Mouse (Mus musculus) MEL (cell line): ENCODE measurements around the gene E330017A01Rik. TPM values are rescaled to one million over a fixed set of nuclear protein-coding genes. Genes with fewer than 3 reads are reported as not detected.

Experiments
- DNase-seq: peaks from one replicate; pipeline ENCODE4 v3.0.0; 2011; ENCODE audit warnings: low read depth, low spot score
- H3K27ac ChIP-seq: 2 replicates; pipeline ENCODE4 v1.5.1; 2012; ENCODE audit warnings: low read depth, mild to moderate bottlenecking, control low read depth, low read length, moderate library complexity; ENCODE audit not compliant: control insufficient read depth
- H3K27me3 ChIP-seq, 2 experiments: fragments of 150-350 bp in 1 of 2; sonication (generic) in 1 of 2; 2 replicates each; pipeline ENCODE4 v1.6.1; 2012; ENCODE audit warnings: low read length in 2 of 2, mild to moderate bottlenecking in 2 of 2, improper control_type of control experiment in 1 of 2, moderate library complexity in 1 of 2; ENCODE audit not compliant: insufficient read depth in 2 of 2, control insufficient read depth in 1 of 2
- H3K36me3 ChIP-seq, 2 experiments: 2 replicates each; pipeline ENCODE4 v1.6.1; 2012 to 2014; ENCODE audit warnings: low read length in 2 of 2, improper control_type of control experiment in 1 of 2, inconsistent platforms in 1 of 2, mild to moderate bottlenecking in 1 of 2; ENCODE audit not compliant: insufficient read depth in 2 of 2, control insufficient read depth in 1 of 2
- H3K4me1 ChIP-seq, 2 experiments: fragments of 150-350 bp in 1 of 2; sonication (generic) in 1 of 2; 2 replicates each; pipeline ENCODE4 v1.6.1; 2012; ENCODE audit warnings: low read length in 2 of 2, improper control_type of control experiment in 1 of 2, mild to moderate bottlenecking in 1 of 2; ENCODE audit not compliant: insufficient read depth in 2 of 2, control insufficient read depth in 1 of 2
- H3K4me3 ChIP-seq, 2 experiments: fragments of 150-350 bp in 1 of 2; sonication (generic) in 1 of 2; 2 replicates each; pipeline ENCODE4 v1.5.1; 2012; ENCODE audit warnings: low read depth in 2 of 2, low read length in 2 of 2, mild to moderate bottlenecking in 2 of 2, moderate library complexity in 2 of 2, control low read depth in 1 of 2, improper control_type of control experiment in 1 of 2; ENCODE audit not compliant: control insufficient read depth in 1 of 2, insufficient read depth in 1 of 2
- H3K79me2 ChIP-seq: 2 replicates; pipeline ENCODE4 v1.6.1; 2012; ENCODE audit warnings: mild to moderate bottlenecking, low read length, moderate library complexity; ENCODE audit not compliant: control insufficient read depth, poor library complexity, insufficient read depth
- H3K9ac ChIP-seq: 2 replicates; pipeline ENCODE4 v1.6.1; 2012; ENCODE audit warnings: low read depth, mild to moderate bottlenecking, control low read depth, low read length, moderate library complexity; ENCODE audit not compliant: control insufficient read depth, poor library complexity, severe bottlenecking
- H3K9me3 ChIP-seq: fragments of 150-350 bp; sonication (generic); replicated peaks from 2 replicates; pipeline ENCODE4 v1.6.1; 2012; ENCODE audit warnings: mild to moderate bottlenecking, low read length, improper control_type of control experiment, moderate library complexity; ENCODE audit not compliant: insufficient read depth
- BHLHE40 ChIP-seq: IDR thresholded peaks from 2 replicates; pipeline ENCODE4 v1.6.1; 2012; ENCODE audit warnings: low read depth, mild to moderate bottlenecking, inconsistent platforms, low read length, improper control_type of control experiment, borderline replicate concordance
- CTCF ChIP-seq, 3 experiments: IDR thresholded peaks in 2 of 3; conservative IDR thresholded peaks in 1 of 3; 2 replicates each; pipeline ENCODE4 v1.5.1; 2011 to 2012; ENCODE audit warnings: low read length in 3 of 3, low read depth in 2 of 3, mild to moderate bottlenecking in 2 of 3, improper control_type of control experiment in 1 of 3, inconsistent platforms in 1 of 3, mixed read lengths in 1 of 3, moderate library complexity in 1 of 3; ENCODE audit not compliant: control insufficient read depth in 1 of 3, insufficient read depth in 1 of 3, poor library complexity in 1 of 3, severe bottlenecking in 1 of 3
- ELF1 ChIP-seq: IDR thresholded peaks from 2 replicates; pipeline ENCODE4 v1.6.1; 2014; ENCODE audit warnings: low read depth, mild to moderate bottlenecking, inconsistent platforms, low read length, improper control_type of control experiment, moderate library complexity
- EP300 ChIP-seq, 2 experiments: IDR thresholded peaks; 2 replicates each; pipeline ENCODE4 v1.6.1; 2011; ENCODE audit warnings: improper control_type of control experiment in 2 of 2, low read length in 2 of 2, low read depth in 1 of 2, mild to moderate bottlenecking in 1 of 2
- ETS1 ChIP-seq: IDR thresholded peaks from 2 replicates; pipeline ENCODE4 v1.6.1; 2012; ENCODE audit warnings: low read depth, mild to moderate bottlenecking, inconsistent platforms, low read length, improper control_type of control experiment, moderate library complexity
- GABPA ChIP-seq: IDR thresholded peaks from 2 replicates; pipeline ENCODE4 v1.6.1; 2012; ENCODE audit warnings: low read depth, mild to moderate bottlenecking, inconsistent platforms, low read length, improper control_type of control experiment, moderate library complexity
- GATA1 ChIP-seq: IDR thresholded peaks from 2 replicates; pipeline ENCODE4 v1.6.1; 2011; ENCODE audit warnings: low read depth, low read length, improper control_type of control experiment
- KAT2A ChIP-seq: conservative IDR thresholded peaks from 2 replicates; pipeline ENCODE4 v1.6.1; 2012; ENCODE audit warnings: low read depth, low read length, improper control_type of control experiment, inconsistent platforms
- MAFK ChIP-seq: IDR thresholded peaks from 2 replicates; pipeline ENCODE4 v1.6.1; 2011; ENCODE audit warnings: low read depth, mild to moderate bottlenecking, low read length, improper control_type of control experiment, borderline replicate concordance
- MEF2A ChIP-seq: IDR thresholded peaks from 2 replicates; pipeline ENCODE4 v1.6.1; 2014; ENCODE audit warnings: low read depth, mild to moderate bottlenecking, inconsistent platforms, low read length, improper control_type of control experiment; ENCODE audit not compliant: poor library complexity, insufficient replicate concordance, severe bottlenecking; ENCODE audit errors: extremely low read depth
- MYB ChIP-seq: IDR thresholded peaks from 2 replicates; pipeline ENCODE4 v1.6.1; 2011; ENCODE audit warnings: mild to moderate bottlenecking, low read depth, low read length, improper control_type of control experiment
- POLR2A ChIP-seq, 2 experiments: IDR thresholded peaks; 2 replicates each; pipeline ENCODE4 v1.6.1; 2011 to 2012; ENCODE audit warnings: low read length in 2 of 2, mild to moderate bottlenecking in 2 of 2, control low read depth in 1 of 2, improper control_type of control experiment in 1 of 2, low read depth in 1 of 2, moderate library complexity in 1 of 2; ENCODE audit not compliant: control insufficient read depth in 1 of 2, insufficient read depth in 1 of 2, poor library complexity in 1 of 2
- POLR2AphosphoS5 ChIP-seq: IDR thresholded peaks from 2 replicates; pipeline ENCODE4 v1.6.1; 2012; ENCODE audit warnings: low read depth, borderline replicate concordance, mild to moderate bottlenecking, inconsistent platforms, low read length, moderate library complexity, mixed read lengths
- RAD21 ChIP-seq: IDR thresholded peaks from 2 replicates; pipeline ENCODE4 v1.6.1; 2011; ENCODE audit warnings: mild to moderate bottlenecking, low read depth, low read length, improper control_type of control experiment
- SIN3A ChIP-seq: IDR thresholded peaks from 2 replicates; pipeline ENCODE4 v1.6.1; 2012; ENCODE audit warnings: low read length, improper control_type of control experiment, inconsistent platforms
- SMC3 ChIP-seq: IDR thresholded peaks from 2 replicates; pipeline ENCODE4 v1.6.1; 2011; ENCODE audit warnings: low read depth, low read length, improper control_type of control experiment
- TAL1 ChIP-seq: IDR thresholded peaks from 2 replicates; pipeline ENCODE4 v1.6.1; 2012; ENCODE audit warnings: mild to moderate bottlenecking, inconsistent platforms, low read length, moderate library complexity, mixed read lengths
- TBP ChIP-seq: IDR thresholded peaks from 2 replicates; pipeline ENCODE4 v1.8.0; 2011; ENCODE audit warnings: low read depth, low read length, improper control_type of control experiment
- TCF12 ChIP-seq: IDR thresholded peaks from 2 replicates; pipeline ENCODE4 v1.6.1; 2014; ENCODE audit warnings: low read depth, mild to moderate bottlenecking, inconsistent platforms, low read length, improper control_type of control experiment, moderate library complexity
- UBTF ChIP-seq: IDR thresholded peaks from 2 replicates; pipeline ENCODE4 v1.6.1; 2012; ENCODE audit warnings: low read depth, mild to moderate bottlenecking, inconsistent platforms, low read length, improper control_type of control experiment, moderate library complexity, borderline replicate concordance; ENCODE audit not compliant: insufficient read depth
- USF1 ChIP-seq: IDR thresholded peaks from 2 replicates; pipeline ENCODE4 v1.6.1; 2014; ENCODE audit warnings: low read depth, mild to moderate bottlenecking, inconsistent platforms, low read length, improper control_type of control experiment, moderate library complexity
- USF2 ChIP-seq, 2 experiments: IDR thresholded peaks; 2 replicates each; pipeline ENCODE4 v1.6.1; 2011 to 2012; ENCODE audit warnings: improper control_type of control experiment in 2 of 2, low read length in 2 of 2, borderline replicate concordance in 1 of 2, inconsistent platforms in 1 of 2, low read depth in 1 of 2, mild to moderate bottlenecking in 1 of 2; ENCODE audit not compliant: insufficient read depth in 1 of 2
- ZC3H11A ChIP-seq: IDR thresholded peaks from 2 replicates; pipeline ENCODE4 v1.6.1; 2012; ENCODE audit warnings: low read depth, mild to moderate bottlenecking, inconsistent platforms, low read length, improper control_type of control experiment
- ZKSCAN1 ChIP-seq: IDR thresholded peaks from 2 replicates; pipeline ENCODE4 v1.6.1; 2012; ENCODE audit warnings: low read depth, mild to moderate bottlenecking, inconsistent platforms, low read length, improper control_type of control experiment, moderate library complexity
- ZMIZ1 ChIP-seq: IDR thresholded peaks from 2 replicates; pipeline ENCODE4 v1.6.1; 2012; ENCODE audit warnings: low read depth, mild to moderate bottlenecking, inconsistent platforms, low read length, improper control_type of control experiment, moderate library complexity
- polyA plus RNA-seq, 2 experiments: library from polyadenylated mRNA; stranded (reverse) in 1 of 2; unstranded in 1 of 2; fragments of >175 nt in 1 of 2; fragments of >200 nt in 1 of 2; gene quantifications; 2 replicates each; pipeline versions ENCODE4 v1.2.1 to v1.2.4; 2012; ENCODE audit warnings: low replicate concordance in 2 of 2, low read depth in 1 of 2; ENCODE audit not compliant: insufficient read length in 2 of 2, insufficient read depth in 1 of 2, missing spikeins in 1 of 2
- total RNA-seq: library from RNA; depleted of rRNA; stranded (reverse); fragments of 300-350 nt; gene quantifications from 2 replicates; pipeline ENCODE4 v1.2.3, GENCODE M21; 2012

E330017A01Rik gene
- total and polyA plus RNA-seq, 3 experiments, result 4.3 to 8.2 TPM; not detected in 1

- no peaks in the 10 kb centered on the region for H3K9me3 ChIP-seq
- H3K79me2 ChIP-seq, result peaks cover 37% of the 10 kb centered on the region
- H3K9ac ChIP-seq, result no peak overlapping the region
- TF ChIP-seq ZC3H11A (no peak), POLR2A (IDR thresholded peaks at IDR 0.05; ENCODE audit: control insufficient read depth in 1 of 2, insufficient read depth in 1 of 2, low read depth in 1 of 2, low read length in 2 of 2, poor library complexity in 1 of 2) (no peak), USF2 (IDR thresholded peaks at IDR 0.05; ENCODE audit: borderline replicate concordance in 1 of 2, insufficient read depth in 1 of 2, low read depth in 1 of 2, low read length in 2 of 2) (no peak), SMC3 (no peak), KAT2A (no peak), ZKSCAN1 (no peak), TBP (no peak), TCF12 (no peak), ELF1 (no peak), BHLHE40 (no peak), CTCF (IDR thresholded peaks at IDR 0.05 in 2 of 3, conservative IDR thresholded peaks at IDR 0.05 in 1 of 3; ENCODE audit: control insufficient read depth in 1 of 3, insufficient read depth in 1 of 3, low read depth in 2 of 3, low read length in 3 of 3, poor library complexity in 1 of 3, severe bottlenecking in 1 of 3) (no peak), GATA1 (no peak), SIN3A (no peak), RAD21 (no peak), ETS1 (no peak), ZMIZ1 (no peak), USF1 (no peak)
- no peak for DNase-seq
- H3K36me3 ChIP-seq, result peaks cover 28 to 53% of the 10 kb centered on the region in 2 experiments
- H3K4me1 ChIP-seq, result peaks cover 7 to 11% of the 10 kb centered on the region in 2 experiments
- no peaks in the 10 kb centered on the region for H3K27me3 ChIP-seq
- no peak overlapping the region for H3K27ac ChIP-seq
- no peak overlapping the region for H3K4me3 ChIP-seq
These were observed 36.7 kb upstream of the E330017A01Rik start for GRCm38 (mm10) chr16:58675256-58675655.

- H3K9me3 ChIP-seq, result no peaks in the 10 kb centered on the region
- no peak for TF ChIP-seq UBTF
- no peak for TF ChIP-seq TCF12
- no peak for TF ChIP-seq USF1
- TF ChIP-seq POLR2A (IDR thresholded peaks at IDR 0.05; ENCODE audit: control insufficient read depth in 1 of 2, insufficient read depth in 1 of 2, low read depth in 1 of 2, low read length in 2 of 2, poor library complexity in 1 of 2), result no peak
- no peak for TF ChIP-seq ETS1
- TF ChIP-seq GABPA, result no peak
- no peak for TF ChIP-seq MAFK
- no peak for TF ChIP-seq POLR2AphosphoS5
- no peak for TF ChIP-seq MYB
- TF ChIP-seq TAL1, result no peak
- TF ChIP-seq ZMIZ1, result no peak
- TF ChIP-seq EP300 (IDR thresholded peaks at IDR 0.05; ENCODE audit: low read depth in 1 of 2, low read length in 2 of 2), result no peak
- TF ChIP-seq MEF2A, result no peak
- no peak for TF ChIP-seq ZKSCAN1
- TF ChIP-seq RAD21, result no peak
- DNase-seq, result no peak
- peaks cover 38% of the 10 kb centered on the region for H3K79me2 ChIP-seq
- H3K4me1 ChIP-seq, result peaks cover 8 to 11% of the 10 kb centered on the region in 2 experiments
- H3K27ac ChIP-seq, result no peak overlapping the region
- peaks cover 29 to 46% of the 10 kb centered on the region in 2 experiments for H3K36me3 ChIP-seq
- no peak overlapping the region; a peak in 1 of 4 replicates for H3K4me3 ChIP-seq
- no peak overlapping the region for H3K9ac ChIP-seq
- no peaks in the 10 kb centered on the region for H3K27me3 ChIP-seq
These were observed 35.4 kb upstream of the E330017A01Rik start for GRCm38 (mm10) chr16:58673811-58674410.
